Mouse (Mus musculus): ENCODE measurements at regions not wholly inside any gene's neighbourhood (a gene's known extent, or its start where the extent isn't known, plus 50 kb on each side); places are given as distances from the start of the nearest gene placed in this dataset.

- no peak; the same call in 1 of the 2 replicates for ATAC-seq (ENCODE audit: poor library complexity, severe bottlenecking)
These were observed 247.2 kb upstream of the Gm26657 start for GRCm38 (mm10) chr4:56492537-56493221.

DNA sequence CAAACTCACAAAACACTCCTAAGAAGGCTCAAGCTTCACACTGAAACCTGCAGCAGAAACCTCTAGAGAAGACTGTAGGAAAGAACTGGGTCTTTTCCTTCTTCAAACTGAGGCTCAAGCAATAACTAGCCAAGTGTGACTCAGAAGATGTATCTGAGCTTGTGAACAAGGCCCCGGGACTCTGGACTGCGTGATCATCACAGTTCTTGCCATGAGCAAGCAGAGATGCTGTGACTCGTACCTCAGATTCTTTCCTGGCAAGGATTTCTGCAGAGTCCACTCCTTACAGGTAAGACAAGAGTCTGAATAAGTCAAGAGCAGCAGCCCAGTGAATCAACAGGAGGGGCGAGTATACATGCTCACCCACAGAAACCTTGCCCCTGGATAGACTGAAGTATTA is 250.5 kb upstream of the Gm26657 start:
- ATAC-seq (ENCODE audit: poor library complexity, severe bottlenecking) = no peak

DNA sequence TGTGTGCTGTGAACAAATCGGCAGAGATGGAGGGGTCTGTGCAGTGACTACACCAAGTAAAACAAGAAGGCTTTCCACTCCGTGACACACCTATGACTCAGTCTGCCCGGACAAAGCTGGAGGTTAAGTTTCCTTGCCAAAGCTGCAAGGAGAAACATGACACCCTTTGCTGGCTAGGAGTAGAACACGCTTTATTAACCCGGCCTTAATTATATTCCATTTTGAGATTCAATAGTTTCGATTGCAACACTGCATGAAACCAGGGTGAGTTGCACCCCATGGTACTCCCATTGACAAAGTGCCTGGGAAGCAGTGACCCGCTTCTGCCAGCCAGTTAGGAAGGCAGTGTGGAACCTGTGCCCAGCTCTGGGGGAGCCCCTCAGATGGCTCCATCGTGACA is 256.2 kb upstream of the Gm26657 start:
- no peak for ATAC-seq (ENCODE audit: poor library complexity, severe bottlenecking)

DNA sequence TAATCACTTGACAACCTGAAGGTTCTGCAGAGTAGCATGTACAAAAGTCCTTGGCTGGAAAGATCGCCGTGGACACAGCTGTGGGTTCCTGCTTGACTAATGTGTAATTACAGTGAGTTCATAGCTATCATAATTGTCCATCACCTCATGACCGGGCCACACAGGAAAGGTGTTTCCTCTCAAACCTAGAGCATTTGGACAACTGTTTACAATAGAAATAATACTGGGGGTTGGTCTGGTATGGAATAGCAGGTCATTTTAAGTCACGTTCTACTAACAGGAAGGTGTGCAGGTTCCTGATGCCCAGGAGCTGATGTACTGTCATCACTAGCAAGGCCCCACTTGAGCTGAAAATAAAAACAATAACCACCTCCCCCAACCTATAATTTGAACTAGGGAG is 283.1 kb upstream of the Gm26657 start:
- no peak for ATAC-seq (ENCODE audit: poor library complexity, severe bottlenecking)

DNA sequence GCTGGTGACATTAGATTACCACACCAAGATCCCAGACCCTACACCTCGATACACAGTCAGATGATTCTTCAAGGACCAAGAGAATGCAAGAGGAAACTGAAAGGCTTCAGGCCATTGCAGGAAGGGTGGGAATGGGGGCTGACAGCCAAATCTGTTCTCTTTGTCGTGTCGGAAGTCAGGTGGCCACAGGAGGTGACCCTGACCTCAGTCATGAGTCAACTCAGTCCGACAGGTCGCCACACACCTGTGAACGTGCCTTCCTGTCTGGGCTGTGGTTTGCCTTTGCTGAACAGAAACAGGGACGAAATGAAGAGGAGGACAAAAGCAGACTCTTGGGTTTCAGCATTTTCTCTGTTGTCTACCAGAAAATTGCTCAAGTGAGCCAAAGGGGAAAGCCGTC is 318.3 kb upstream of the Gm26657 start:
- ATAC-seq (ENCODE audit: poor library complexity, severe bottlenecking) = no peak

DNA sequence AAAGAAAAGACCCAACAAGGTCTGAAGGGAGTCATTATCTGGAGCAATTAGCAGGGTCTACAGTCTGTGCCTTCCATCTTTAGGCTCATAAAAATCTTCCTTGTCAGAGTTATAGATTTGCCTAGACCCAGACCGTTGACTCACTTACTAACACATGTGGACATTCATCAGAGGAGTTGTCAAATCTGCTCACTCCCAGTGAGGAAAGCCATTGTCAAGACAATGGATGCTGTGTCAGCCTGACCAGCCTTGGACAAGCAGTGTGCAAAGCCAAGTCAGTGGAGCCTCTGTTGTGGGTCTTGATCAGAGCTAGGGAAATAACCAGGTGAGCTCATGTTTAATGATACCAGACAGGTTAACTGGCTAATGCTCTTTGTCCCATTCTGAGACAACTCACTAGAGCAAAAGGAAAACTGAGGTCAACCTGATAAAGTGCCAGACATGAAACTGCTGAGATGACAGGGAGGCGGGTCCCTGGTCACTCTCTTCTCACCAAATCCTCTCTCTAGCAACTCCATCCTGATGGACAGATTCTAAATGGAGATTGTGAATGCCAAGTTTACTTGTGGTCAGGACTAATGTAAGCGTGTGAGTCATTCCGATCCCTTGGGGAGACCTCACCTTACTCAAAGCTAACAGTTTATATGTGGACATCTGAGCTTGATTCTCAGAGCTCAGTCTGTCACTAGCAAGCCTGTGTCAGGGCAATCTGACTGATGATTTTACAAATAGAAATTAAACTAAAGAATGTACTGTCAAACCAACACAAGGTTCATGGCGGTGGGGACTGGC is 320.6 kb upstream of the Gm26657 start:
- no peak for ATAC-seq (ENCODE audit: poor library complexity, severe bottlenecking)

GRCm38 (mm10) chr4:56411024-56411636 is 328.7 kb upstream of the Gm26657 start:
- no peak for ATAC-seq (ENCODE audit: poor library complexity, severe bottlenecking)

DNA sequence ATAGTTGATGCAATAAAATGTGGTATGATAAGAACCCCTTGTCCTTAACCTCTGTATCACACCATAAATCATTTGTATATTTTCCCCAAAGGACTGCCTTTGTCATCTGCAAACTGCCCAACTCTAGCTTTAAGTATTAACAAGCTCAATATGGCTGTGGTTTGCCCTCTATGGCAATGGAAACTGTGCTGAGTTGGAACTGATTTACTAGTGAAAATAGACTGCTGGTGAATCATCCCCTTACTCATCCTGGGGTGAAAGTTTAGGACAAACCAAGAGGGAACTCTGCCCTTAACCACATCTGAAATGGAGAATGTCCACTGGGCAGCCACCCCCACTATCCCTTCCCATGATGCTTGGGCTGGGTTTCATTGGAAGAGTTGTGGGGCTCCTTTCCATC is 346.1 kb upstream of the Gm26657 start:
- no peak for ATAC-seq (ENCODE audit: poor library complexity, severe bottlenecking)

GRCm38 (mm10) chr4:56387051-56387450 is 352.8 kb upstream of the Gm26657 start:
- no peak for ATAC-seq (ENCODE audit: poor library complexity, severe bottlenecking)

- no peak for ATAC-seq (ENCODE audit: poor library complexity, severe bottlenecking)
These were observed 364.1 kb upstream of the Gm26657 start for GRCm38 (mm10) chr4:56375745-56376144.

DNA sequence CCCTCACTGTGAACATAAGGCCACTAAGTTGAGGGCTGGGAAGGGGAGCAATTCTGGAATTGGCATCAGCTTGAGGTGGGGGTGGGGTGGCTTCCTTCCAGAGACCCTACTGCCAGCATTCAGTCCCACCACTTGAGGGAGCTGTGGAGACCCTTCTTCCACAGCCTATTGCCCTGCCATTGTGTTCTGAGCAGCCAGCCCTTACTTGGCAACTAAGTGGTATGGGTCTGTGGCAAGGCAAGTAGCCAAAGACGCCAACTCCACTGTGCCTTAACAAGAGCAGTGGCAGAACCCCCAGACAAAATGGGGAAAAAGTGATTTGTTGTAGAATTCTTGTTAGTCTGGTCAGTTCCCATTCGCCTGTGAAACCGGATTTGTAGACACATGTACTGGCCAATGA is 365.4 kb upstream of the Gm26657 start:
- no peak for ATAC-seq (ENCODE audit: poor library complexity, severe bottlenecking)

GRCm38 (mm10) chr4:56373746-56374145 is 366.1 kb upstream of the Gm26657 start:
- ATAC-seq (ENCODE audit: poor library complexity, severe bottlenecking) = no peak

DNA sequence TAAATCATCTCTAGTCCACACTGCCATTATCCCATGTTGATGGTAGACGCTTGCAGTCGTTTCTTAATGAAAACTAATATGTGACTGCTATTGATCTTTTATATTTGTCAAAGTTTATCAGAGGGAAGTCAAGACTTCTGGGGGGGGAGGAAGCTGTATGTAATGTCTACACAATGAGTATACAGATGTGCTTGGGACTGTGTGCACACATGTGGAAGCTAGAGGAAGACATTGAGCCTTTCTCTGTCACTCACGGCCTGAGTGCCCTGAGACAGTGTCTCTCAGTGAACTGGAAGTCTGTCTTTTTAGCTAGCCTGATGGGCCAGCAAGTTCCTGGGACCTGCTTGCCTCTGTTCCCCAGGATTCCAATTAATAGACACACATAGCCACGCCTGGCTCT is 366.7 kb upstream of the Gm26657 start:
- ATAC-seq (ENCODE audit: poor library complexity, severe bottlenecking) = no peak

DNA sequence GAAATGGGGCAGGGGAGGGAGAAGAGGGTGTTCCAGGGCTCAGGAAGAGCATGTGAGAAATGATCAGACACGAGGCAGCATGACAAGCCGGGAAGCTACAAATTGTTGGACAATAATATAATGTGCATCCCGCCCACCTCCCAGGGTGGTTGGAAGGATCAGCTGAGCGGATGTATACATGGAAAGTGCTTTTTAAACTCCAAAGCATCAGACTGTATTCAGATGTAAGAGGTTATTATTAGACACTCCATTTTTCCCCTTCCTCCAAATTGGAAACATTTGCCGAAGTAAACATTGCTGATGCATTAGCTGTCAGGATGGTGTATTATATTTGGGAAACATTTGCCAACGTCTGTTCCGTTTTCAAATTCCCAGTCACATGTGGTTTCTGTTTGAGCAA is 367.2 kb upstream of the Gm26657 start:
- no peak for ATAC-seq (ENCODE audit: poor library complexity, severe bottlenecking)

DNA sequence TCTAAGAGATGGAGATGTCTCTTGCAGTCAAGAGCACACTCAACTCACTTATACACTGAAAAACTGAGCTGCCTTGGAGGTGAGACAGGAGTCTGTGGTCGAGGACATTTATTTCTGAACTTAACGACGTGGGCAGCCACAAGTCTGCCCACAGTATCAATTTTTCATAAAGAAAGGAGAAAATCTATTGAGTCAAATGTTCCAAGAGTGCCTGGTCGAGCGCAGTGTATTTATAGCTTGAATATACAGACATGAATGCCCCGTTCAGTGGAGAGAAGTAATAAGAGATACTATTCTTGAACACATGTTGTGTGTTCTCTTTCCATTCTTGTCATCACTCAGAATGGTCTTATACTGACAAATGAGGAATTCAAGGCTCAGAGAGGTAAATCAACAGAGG is 375.3 kb upstream of the Gm26657 start:
- no peak for ATAC-seq (ENCODE audit: poor library complexity, severe bottlenecking)

DNA sequence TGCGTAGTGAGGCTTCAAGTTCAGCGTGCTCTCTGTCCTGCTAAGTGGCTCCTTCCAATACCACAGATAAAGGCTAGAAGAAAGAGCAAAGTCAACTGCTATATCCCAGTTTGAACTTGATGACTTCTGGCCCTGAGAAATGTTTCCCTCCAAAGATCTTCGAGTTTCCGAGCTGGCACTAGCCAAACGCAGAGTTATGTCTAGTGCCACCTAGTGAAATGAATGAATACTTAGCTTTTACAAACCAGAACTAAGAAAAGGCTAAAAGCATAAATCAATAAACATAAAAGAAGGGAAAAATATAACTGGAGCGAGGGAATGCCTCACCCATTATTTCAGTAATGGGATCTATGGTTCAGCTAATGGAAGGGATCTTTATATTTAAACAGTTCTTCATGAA is 377.7 kb upstream of the Gm26657 start:
- ATAC-seq (ENCODE audit: poor library complexity, severe bottlenecking) = no peak

DNA sequence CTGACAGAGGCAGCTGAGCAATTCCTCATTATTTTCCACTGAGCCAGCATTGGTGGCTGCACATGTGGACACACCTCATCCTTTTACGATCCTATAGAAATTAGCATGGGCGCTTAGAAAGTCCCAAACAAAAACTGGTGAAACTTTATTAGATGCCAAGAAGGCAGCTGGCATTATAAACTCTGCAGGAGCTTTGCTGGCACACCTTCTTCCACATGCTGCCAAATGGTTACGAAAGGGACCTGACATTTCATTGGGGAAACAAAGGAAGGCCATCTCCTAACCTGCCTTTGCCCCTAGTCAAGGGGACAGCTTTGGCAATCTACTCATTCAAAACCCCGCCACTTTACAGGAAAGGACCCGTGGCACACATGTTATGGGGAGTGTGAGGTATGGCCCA is 390.7 kb upstream of the Gm26657 start:
- ATAC-seq (ENCODE audit: poor library complexity, severe bottlenecking) = no peak

- no peak for ATAC-seq (ENCODE audit: poor library complexity, severe bottlenecking)
These were observed 414.7 kb upstream of the Gm26657 start for GRCm38 (mm10) chr4:56325156-56325555.

DNA sequence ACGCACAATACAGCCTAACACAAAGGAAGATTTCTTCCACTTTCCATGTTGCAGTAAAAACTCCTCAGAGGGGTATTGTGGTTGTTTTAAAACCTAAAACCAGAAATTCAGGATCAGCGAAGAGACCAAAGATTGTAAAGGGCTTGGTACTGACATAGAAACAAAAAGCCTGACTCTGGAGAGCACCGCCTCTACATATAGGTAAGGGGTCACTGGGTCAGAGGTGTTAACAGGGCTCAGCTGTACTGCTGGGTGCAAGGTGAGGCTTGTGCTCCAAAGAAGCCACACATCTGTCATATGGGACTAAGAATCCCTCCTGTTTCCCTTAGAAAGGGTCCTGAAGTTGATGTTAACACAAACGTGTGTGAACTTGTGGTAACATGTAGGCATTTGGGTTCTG is 420.7 kb upstream of the Gm26657 start:
- no peak for ATAC-seq (ENCODE audit: poor library complexity, severe bottlenecking)

DNA sequence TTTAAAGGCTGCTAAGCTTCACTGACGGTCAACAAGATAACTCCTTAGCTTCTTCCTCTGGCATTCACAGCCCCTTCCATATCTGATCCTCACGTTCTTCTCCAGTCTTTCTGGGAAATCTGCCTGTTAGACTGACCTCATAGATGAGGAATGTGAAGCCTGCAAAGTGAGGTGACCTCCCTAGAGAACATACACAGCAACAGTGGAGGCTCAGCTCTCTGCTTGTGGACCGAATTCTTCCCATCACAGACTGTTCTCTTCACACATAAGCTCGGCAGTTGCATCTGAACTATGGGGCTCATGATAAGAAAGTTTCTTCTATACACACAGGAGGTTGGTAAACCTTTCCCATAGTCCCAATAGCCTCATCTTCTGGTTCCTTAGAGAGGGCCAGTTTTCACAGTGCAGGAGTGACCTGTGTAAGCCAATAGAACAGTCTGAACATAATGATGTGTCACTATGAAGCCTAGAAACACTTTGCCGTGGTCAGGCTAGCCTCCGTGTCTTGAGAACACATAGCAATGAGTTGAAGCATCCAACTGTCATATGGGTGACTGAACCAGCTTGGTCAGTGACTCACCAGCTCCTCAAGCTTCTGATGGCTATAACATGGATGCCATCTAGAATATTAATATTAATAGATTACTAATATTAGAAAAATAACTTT is 434.1 kb upstream of the Gm26657 start:
- ATAC-seq (ENCODE audit: poor library complexity, severe bottlenecking) = no peak

- ATAC-seq (ENCODE audit: poor library complexity, severe bottlenecking) = peak; percentile 67
These were observed 435.6 kb upstream of the Gm26657 start for GRCm38 (mm10) chr4:56304275-56304674.

- no peak for ATAC-seq (ENCODE audit: poor library complexity, severe bottlenecking)
These were observed 451.9 kb upstream of the Gm26657 start for GRCm38 (mm10) chr4:56287980-56288379.

Data from megakaryocyte, adult 5-6 weeks (primary cell).